Mouse (Mus musculus) ovary, postnatal 14 days (tissue): ENCODE data around the gene Kcnj11.
A peak's percentile ranks its signal among the peaks of the same experiment; 100 is the strongest.

Experiments
- DNase-seq: peaks from one replicate; pipeline ENCODE4 v3.0.0; 2022; ENCODE audit warnings: low spot score

Gene Kcnj11

DNA sequence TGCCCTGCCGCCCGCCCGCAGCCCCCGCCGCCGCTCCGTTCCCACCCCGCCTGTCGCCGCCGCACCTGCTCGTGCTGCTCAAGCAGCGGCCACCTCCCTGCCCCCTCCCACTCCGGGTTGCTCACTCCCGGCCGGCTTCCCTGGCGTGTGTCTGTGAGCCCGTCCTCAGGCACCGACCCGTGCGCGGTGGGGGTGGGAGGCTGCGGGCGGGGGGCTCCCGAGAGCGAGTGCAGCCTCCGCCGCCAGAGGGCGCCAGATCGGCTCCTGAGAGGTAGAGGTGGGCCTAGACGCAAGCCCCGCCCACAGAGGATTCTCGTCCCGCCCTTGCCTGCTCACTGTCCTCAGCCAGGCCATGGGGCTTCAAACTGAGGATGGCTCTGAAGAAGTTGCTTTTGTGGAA is at the start of gene Kcnj11:
Kcnj11 (minus strand) TSS at position 202 of the 400 bp plus-strand sequence.
- DNase-seq, result peak; percentile 59

DNA sequence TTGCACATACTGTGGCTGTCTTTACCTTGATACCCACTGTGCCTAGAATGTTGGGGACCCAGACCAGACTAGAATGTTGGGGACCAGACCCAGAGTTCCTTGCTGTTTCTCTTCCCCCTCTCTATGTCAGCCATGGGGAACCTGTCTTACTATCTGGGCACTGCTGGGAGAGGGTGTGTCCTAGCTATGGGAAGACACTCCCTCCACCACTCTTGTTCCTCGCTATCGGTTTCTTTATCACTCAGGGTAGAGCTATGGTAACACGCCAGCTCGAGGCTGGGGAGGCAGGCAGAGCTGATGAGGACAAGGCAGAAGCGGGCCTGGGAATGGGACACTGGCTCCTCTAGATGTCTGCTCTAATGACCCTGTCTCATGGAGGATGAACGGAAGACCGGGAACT is 46.9 kb upstream of the Kcnj11 start:
- DNase-seq, result no peak

DNA sequence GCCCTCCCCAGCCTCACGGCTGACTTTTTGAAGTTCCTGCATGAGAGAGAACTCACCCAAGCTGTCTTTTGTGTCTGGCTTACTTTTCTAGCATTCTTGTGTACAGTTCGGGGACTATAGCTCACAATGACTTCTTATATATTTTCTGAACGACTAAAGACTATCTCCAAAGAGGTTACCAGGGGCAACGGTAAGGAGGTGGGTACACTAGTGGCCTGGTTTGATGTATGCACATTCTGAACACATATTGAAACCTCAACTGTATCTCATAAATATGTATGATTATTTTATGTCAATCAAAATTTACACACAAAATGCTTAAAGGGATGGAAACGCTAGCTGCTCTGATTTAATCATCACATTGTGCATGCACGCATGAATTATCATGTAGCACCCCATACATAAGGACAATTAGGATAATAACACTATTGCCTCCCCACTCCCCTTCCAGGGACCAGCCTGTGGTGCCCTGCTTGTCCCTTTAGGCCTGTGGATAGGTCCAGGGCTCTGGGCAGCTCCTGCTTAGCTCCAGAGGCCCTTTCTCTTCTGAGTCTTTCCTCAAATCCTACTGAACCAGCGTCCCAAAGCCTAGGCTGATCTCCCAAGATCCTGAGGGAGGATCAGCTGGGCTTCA is 46.2 kb upstream of the Kcnj11 start:
- DNase-seq, result no peak

DNA sequence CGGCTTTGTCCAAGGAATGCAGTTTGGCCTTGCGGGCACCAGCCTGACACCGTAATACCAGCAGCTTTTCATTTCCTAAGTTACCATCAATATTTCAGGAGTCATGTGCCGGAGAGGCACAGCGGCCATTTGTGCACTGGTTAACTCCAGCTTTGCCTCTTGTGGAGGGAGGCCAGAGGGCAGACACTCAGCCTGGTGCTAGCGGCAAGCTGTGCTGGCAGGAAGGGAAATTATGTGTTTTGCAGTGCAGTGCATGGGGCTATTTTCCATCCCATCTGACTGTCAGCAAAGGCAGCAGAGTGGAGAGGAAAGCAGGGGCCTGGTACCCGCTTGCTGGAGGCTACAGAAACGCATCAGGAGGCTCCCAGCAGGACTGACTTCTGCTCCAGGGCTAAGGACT is 43.5 kb upstream of the Kcnj11 start:
- no peak for DNase-seq

DNA sequence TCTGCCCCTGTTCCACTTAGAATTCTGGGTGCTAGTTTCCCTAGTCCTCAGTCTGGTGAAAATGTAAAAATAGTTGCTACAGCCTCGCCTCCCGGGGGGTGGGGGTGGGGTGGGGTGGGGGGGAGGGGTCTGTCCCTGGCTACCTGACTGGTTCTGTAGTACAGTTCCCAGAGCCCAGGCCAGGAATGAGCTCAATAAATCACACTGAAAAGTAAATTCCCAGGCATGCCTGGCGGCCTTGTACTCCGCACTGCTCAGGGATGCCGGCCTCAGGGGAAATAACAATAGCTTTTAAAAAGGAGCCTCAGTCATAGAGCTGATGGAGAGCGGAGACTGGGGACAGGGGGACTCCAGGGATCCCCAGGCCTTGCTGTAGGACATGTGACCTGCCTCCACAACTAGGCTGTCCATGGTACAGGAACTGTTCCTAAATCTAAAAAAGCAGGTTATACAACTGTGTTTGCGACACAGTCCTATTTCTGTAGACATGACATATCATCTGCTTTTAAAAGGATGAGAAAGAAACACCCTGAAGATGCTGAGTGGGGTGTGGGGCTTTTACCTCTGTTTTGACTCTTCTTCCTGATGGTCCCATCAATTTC is 37.9 kb upstream of the Kcnj11 start:
- no peak for DNase-seq

DNA sequence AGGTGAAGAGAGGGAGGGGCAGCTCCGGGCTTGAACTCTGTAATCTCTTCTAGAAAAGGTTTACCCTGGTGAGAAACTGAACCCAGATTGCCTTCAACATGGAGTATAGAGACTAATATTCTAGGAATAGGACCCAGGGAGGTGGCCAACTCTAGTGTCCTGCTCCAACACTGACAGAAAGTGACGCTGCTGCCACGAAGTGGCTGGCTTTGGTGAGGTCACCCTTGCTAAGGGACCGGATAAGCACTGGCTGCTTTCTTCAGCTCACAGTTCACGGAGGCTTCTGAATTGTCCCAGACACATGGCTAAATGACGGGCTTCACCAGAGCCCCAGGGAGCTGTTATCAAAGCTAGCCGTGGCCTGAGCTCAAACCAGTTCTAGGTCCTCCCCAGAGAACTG is 33.3 kb upstream of the Kcnj11 start:
- no peak for DNase-seq

DNA sequence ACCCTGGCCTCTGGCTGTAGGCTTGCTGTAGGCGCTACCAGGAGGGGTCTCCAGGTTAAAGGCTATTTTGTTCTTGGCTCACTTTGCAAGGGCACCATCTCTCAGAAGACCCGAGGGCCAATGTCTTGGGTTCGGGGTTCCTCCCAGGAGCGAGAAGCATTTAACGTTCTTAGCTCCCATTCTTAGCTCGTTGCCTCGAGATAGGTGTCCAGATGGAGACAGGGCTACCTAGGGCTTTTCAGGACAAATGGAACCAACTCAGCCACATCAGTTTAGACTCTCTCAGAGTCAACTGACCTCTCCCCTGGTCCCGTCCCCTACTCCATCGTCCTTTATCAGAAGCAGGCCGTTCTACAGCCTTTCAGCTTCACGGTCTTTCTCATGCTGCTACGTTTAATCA is 31.7 kb upstream of the Kcnj11 start:
- no peak for DNase-seq

GRCm38 (mm10) chr7:46131806-46132205 is 31.2 kb upstream of the Kcnj11 start:
- DNase-seq, result no peak

GRCm38 (mm10) chr7:46131266-46131665 is 30.7 kb upstream of the Kcnj11 start:
- DNase-seq, result no peak

GRCm38 (mm10) chr7:46130723-46131122 is 30.2 kb upstream of the Kcnj11 start:
- no peak for DNase-seq

GRCm38 (mm10) chr7:46129463-46130179 is 29.1 kb upstream of the Kcnj11 start:
- DNase-seq, result no peak

GRCm38 (mm10) chr7:46128196-46128595 is 27.6 kb upstream of the Kcnj11 start:
- no peak for DNase-seq

DNA sequence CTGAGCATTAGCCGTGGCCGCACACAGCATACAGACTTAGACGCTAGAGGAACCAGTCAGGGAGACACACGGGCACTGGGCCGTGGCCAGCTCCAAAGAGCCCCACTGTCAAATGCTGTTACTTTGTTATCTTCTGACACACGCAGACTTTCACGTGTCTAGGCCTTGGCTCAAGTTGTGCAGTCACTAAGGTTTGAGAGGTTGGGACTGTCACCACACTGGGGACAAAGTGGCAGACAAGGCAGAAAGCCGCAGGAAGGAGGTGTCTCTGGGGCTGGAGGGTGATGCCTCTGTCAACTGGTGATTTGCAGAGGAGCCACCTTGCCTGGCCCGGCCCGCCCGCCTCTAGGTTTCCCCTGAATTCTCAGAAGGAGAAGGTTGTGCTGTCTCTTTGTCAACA is 24.8 kb upstream of the Kcnj11 start:
- DNase-seq, result no peak

- no peak for DNase-seq
Measured at GRCm38 (mm10) chr7:46124460-46124859, 23.9 kb upstream of the Kcnj11 start.

GRCm38 (mm10) chr7:46122964-46123363 is 22.4 kb upstream of the Kcnj11 start:
- DNase-seq, result no peak

- no peak for DNase-seq
Measured at GRCm38 (mm10) chr7:46117035-46117434, 16.5 kb upstream of the Kcnj11 start.

DNA sequence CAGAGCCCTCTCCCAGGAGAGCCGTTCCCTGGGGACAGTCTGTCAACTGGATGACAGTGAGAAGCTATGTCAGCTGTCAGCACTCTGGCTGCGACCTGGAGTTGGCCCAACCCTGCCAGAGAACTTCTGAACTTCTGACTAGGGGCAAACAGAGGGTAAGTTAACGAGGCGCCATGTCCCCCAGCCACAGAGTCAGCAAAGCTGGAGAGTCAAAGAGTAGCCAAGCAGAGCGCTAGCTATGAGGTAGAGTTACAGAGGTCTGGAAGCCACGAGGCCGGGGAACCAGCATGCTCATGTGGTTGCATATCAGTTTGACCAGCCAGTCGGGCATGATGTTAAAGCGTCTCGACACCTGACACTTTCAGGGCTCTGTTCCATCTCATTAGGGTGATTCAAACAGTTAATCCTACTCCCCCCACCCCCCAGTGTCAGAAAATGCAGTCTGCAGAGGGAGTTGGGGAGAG is 15.6 kb upstream of the Kcnj11 start:
- no peak for DNase-seq

DNA sequence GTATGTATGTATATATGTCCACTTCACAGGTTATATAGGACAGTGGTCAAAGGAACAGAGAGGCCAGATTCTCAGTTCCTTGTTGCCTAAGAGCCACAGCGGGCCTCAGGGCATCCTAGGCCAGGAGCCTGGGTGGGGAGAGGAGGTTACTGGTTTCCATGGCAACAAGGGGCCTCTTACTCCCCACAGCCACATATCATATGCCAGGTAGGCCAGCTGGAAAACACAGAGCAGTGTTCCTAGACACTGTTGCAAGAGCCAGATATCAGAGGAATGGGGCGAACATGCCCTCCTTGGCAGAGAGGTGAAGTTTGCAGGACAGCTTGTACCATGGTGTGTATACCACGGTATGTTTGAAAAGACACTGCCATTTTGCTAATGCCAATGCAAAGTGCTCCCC is 12.9 kb upstream of the Kcnj11 start:
- no peak for DNase-seq

DNA sequence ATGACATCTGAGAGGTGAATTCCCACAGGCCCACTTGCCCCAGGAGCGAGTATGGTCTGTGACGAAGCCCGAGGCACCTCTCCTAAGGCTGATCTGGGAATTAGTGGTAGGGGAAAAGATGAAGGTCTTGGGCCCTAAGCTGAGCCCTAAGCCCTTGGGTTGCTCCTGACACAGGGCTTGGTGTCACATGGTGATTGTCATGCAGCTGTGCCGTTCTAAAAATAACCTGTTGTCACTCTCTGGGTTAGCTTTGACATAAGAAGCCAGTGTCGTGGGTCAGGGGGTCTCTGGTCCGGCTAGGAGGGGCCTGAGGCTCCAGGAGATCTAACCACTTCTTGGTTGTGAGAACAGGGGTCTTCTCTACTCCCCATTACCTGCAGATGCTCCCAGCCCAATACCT is 11.4 kb upstream of the Kcnj11 start:
- DNase-seq, result no peak

DNA sequence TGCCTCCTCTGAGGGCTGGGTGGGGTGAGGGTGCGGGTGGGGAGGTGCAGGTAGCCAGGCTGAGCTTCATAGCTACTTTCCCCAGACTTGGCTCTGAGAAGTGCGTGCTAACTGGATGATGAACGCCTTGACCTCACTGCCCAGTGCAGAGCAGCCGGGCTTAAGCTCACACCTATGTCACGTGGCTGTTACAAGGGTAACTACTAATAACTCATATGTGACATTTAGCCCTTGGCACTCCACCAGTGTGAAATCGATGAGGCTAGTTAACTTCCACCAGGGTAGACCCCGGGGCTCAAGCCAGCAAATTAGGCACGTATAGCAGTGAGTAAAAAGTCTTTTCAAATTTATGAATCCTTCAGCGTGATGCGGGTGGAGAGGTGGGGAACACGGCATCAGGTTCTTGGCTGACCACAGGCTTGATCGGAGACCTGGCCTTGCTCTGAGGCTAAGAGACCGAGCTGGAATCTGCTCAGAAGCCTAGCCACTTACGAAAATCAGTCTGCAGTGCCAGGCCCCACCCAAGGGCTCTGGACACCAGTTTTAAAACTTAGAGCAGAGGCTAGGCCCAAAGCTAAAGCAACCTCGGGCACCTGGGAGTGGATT is 10.8 kb upstream of the Kcnj11 start:
- no peak for DNase-seq

- no peak for DNase-seq
Measured at GRCm38 (mm10) chr7:46110079-46110478, 9.5 kb upstream of the Kcnj11 start.

GRCm38 (mm10) chr7:46105484-46105883 is 4.9 kb upstream of the Kcnj11 start:
- DNase-seq, result no peak
